In genomic region chr9:32158837-32159543, GRCm38 (mm10) we compare ENCODE assay signal across 8 mouse cellular contexts. TPM values are rescaled to one million over a fixed set of nuclear protein-coding genes. Genes with fewer than 3 reads are reported as not detected.
DNase-seq lines count a peak whose midpoint lies in the region; ATAC-seq and TF ChIP-seq lines count a peak whose summit lies in the region.

No protein-coding gene starts in this region.

- H3K4me3 ChIP-seq in cerebellum, adult 2 months (replicated peaks; ENCODE audit: insufficient read depth, low read depth, low read length), result no peak overlapping the region
- H3K4me3 ChIP-seq in limb, embryonic 11.5 days (ENCODE audit: low read depth, low read length), result no peak overlapping the region
- no peak overlapping the region for H3K4me3 ChIP-seq in midbrain, embryonic 14.5 days (replicated peaks; ENCODE audit: low read depth, low read length)

- no peak for TF ChIP-seq POLR2A in cerebellum, adult 2 months (IDR thresholded peaks at IDR 0.05; ENCODE audit: borderline replicate concordance, insufficient read depth, low read length)

- ATAC-seq in frontal cortex, adult (ENCODE audit: low TSS enrichment), result peak; percentile 73
- peak; percentile 57 for ATAC-seq in limb, embryonic 11.5 days (ENCODE audit: insufficient number of reproducible peaks, low FRiP score, low TSS enrichment, low read depth)
- ATAC-seq in midbrain, embryonic 14.5 days (ENCODE audit: low FRiP score, low TSS enrichment), result peak; percentile 76; the same call in 1 of the 2 replicates

- peak; percentile 96 for TF ChIP-seq CTCF in cerebellum, adult 2 months (IDR thresholded peaks at IDR 0.05; ENCODE audit: borderline replicate concordance, insufficient read depth, low read depth, low read length)

- no peaks in the 10 kb centered on the region for H3K36me3 ChIP-seq in limb, embryonic 11.5 days (ENCODE audit: control insufficient read depth, insufficient read depth, low read length)
- no peaks in the 10 kb centered on the region for H3K36me3 ChIP-seq in midbrain, embryonic 14.5 days (ENCODE audit: control insufficient read depth, insufficient read depth, low read length)

- peak; percentile 61 for DNase-seq in gastrocnemius, adult 18-20 months (ENCODE audit: low spot score)
- no peak for DNase-seq in gastrocnemius, postnatal 25 days
- DNase-seq in cerebellum, adult 2 months, result peak; percentile 50 to 71
- DNase-seq in kidney, adult 11 months, result peak; percentile 50
- peak; percentile 86 for DNase-seq in limb, embryonic 11.5 days (ENCODE audit: low spot score)
- peak; percentile 88 for DNase-seq in midbrain, embryonic 14.5 days
- peak; percentile 37 to 50 for DNase-seq in spleen, postnatal 36 days (ENCODE audit: low spot score in 2 of 2)

- no peaks in the 10 kb centered on the region; the same call in 1 of the 2 replicates for H3K27me3 ChIP-seq in cerebellum, adult 2 months (ENCODE audit: control insufficient read depth, insufficient read depth, low read length)
- H3K27me3 ChIP-seq in limb, embryonic 11.5 days (ENCODE audit: control insufficient read depth, insufficient read depth, low read length), result no peaks in the 10 kb centered on the region
- H3K27me3 ChIP-seq in midbrain, embryonic 14.5 days (ENCODE audit: control insufficient read depth, insufficient read depth, low read length), result no peaks in the 10 kb centered on the region

- H3K9me3 ChIP-seq in limb, embryonic 11.5 days (ENCODE audit: control insufficient read depth, low read length), result no peaks in the 10 kb centered on the region
- H3K9me3 ChIP-seq in midbrain, embryonic 14.5 days (ENCODE audit: control insufficient read depth, low read length), result no peaks in the 10 kb centered on the region

- no peak overlapping the region for H3K9ac ChIP-seq in limb, embryonic 11.5 days (ENCODE audit: low read length)
- no peak overlapping the region for H3K9ac ChIP-seq in midbrain, embryonic 14.5 days (replicated peaks; ENCODE audit: low read length)

- no peaks in the 10 kb centered on the region for H3K4me1 ChIP-seq in cerebellum, adult 2 months (ENCODE audit: control insufficient read depth, insufficient read depth, low read length)
- H3K4me1 ChIP-seq in limb, embryonic 11.5 days (ENCODE audit: control insufficient read depth, insufficient read depth, low read length), result no peaks in the 10 kb centered on the region
- H3K4me1 ChIP-seq in midbrain, embryonic 14.5 days (ENCODE audit: control insufficient read depth, insufficient read depth, low read length), result no peaks in the 10 kb centered on the region

- no peak overlapping the region for H3K4me2 ChIP-seq in limb, embryonic 11.5 days (ENCODE audit: low read depth, severe bottlenecking)
- no peak overlapping the region for H3K4me2 ChIP-seq in midbrain, embryonic 14.5 days (ENCODE audit: low read length)

- H3K27ac ChIP-seq in cerebellum, adult 2 months (ENCODE audit: insufficient read depth, low read length), result no peak overlapping the region
- H3K27ac ChIP-seq in limb, embryonic 11.5 days (replicated peaks; ENCODE audit: low read depth, low read length), result no peak overlapping the region
- no peak overlapping the region for H3K27ac ChIP-seq in midbrain, embryonic 14.5 days (replicated peaks; ENCODE audit: low read depth, low read length)

- WGBS in cerebellum, adult 2 months, result 14% methylated on average over 3 of the region's 3 CpGs
- 20% methylated on average over 3 of the region's 3 CpGs for WGBS in limb, embryonic 11.5 days
- 34% methylated on average over 3 of the region's 3 CpGs for WGBS in midbrain, embryonic 14.5 days

RNA-seq across cellular contexts. Expression of gene Arhgap32, which starts 43.1 kb away (rescaled TPM):
- total RNA-seq in gastrocnemius, adult 18-20 months (2021), result 1 to 10 TPM; 6.0 to 6.5 TPM
- total RNA-seq in gastrocnemius, postnatal 25 days (2021), result 1 to 10 TPM; 8.3 to 9.8 TPM
- polyA plus RNA-seq in cerebellum, adult 2 months (2012; rRNA removed), result 21.0 and 21.5 TPM in 2 replicates
- polyA plus RNA-seq in limb, embryonic 11.5 days (2014; fragmentation: Nextera tagmentation; extraction: Ambion mirVana), result 5.3 and 7.8 TPM in 2 replicates
- 18.0 and 19.7 TPM in 2 replicates for polyA plus RNA-seq in midbrain, embryonic 14.5 days (2014; fragmentation: Nextera tagmentation; extraction: Ambion mirVana)
